Mouse (Mus musculus): ENCODE data around the gene Megf11. TPM values are rescaled to one million over a fixed set of nuclear protein-coding genes. Genes with fewer than 3 reads are reported as not detected.
A peak's percentile ranks its signal among the peaks of the same experiment; 100 is the strongest.

Megf11 gene
- total RNA-seq, 4 experiments from 2014 or later = 11.7 to 16.9 (median 14.2) TPM

- no peak for DNase-seq (ENCODE audit: low spot score in 2 of 2)
These were observed 134.7 kb downstream of the Megf11 start for GRCm38 (mm10) chr9:64519921-64520746.

GRCm38 (mm10) chr9:64520747-64521283, 135.4 kb downstream of the Megf11 start:
- DNase-seq (ENCODE audit: low spot score in 2 of 2) = no peak

GRCm38 (mm10) chr9:64523264-64524045, 138.0 kb downstream of the Megf11 start:
- DNase-seq (ENCODE audit: low spot score in 2 of 2) = no peak

GRCm38 (mm10) chr9:64528061-64528460, 142.6 kb downstream of the Megf11 start:
- DNase-seq (ENCODE audit: low spot score in 2 of 2) = peak; percentile 55

GRCm38 (mm10) chr9:64528595-64528994, 143.2 kb downstream of the Megf11 start:
- no peak for DNase-seq (ENCODE audit: low spot score in 2 of 2)

GRCm38 (mm10) chr9:64531935-64532334, 146.5 kb downstream of the Megf11 start:
- no peak for DNase-seq (ENCODE audit: low spot score in 2 of 2)

- no peak for DNase-seq (ENCODE audit: low spot score in 2 of 2)
These were observed 147.4 kb downstream of the Megf11 start for GRCm38 (mm10) chr9:64532711-64533242.

GRCm38 (mm10) chr9:64533488-64534119, 148.2 kb downstream of the Megf11 start:
- DNase-seq (ENCODE audit: low spot score in 2 of 2) = no peak

- no peak for DNase-seq (ENCODE audit: low spot score in 2 of 2)
These were observed 148.9 kb downstream of the Megf11 start for GRCm38 (mm10) chr9:64534313-64534712.

GRCm38 (mm10) chr9:64534856-64535539, 149.6 kb downstream of the Megf11 start:
- no peak for DNase-seq (ENCODE audit: low spot score in 2 of 2)

- DNase-seq (ENCODE audit: low spot score in 2 of 2) = no peak
These were observed 152.4 kb downstream of the Megf11 start for GRCm38 (mm10) chr9:64537821-64538220.

GRCm38 (mm10) chr9:64542246-64542645, 156.8 kb downstream of the Megf11 start:
- no peak for DNase-seq (ENCODE audit: low spot score in 2 of 2)

GRCm38 (mm10) chr9:64543125-64543524, 157.7 kb downstream of the Megf11 start:
- no peak for DNase-seq (ENCODE audit: low spot score in 2 of 2)

- DNase-seq (ENCODE audit: low spot score in 2 of 2) = no peak
These were observed 161.0 kb downstream of the Megf11 start for GRCm38 (mm10) chr9:64546344-64546991.

GRCm38 (mm10) chr9:64548332-64548731, 162.9 kb downstream of the Megf11 start:
- DNase-seq (ENCODE audit: low spot score in 2 of 2) = no peak

- no peak for DNase-seq (ENCODE audit: low spot score in 2 of 2)
These were observed 165.9 kb downstream of the Megf11 start for GRCm38 (mm10) chr9:64551307-64551706.

GRCm38 (mm10) chr9:64552046-64552445, 166.6 kb downstream of the Megf11 start:
- DNase-seq (ENCODE audit: low spot score in 2 of 2) = no peak

GRCm38 (mm10) chr9:64553441-64553840, 168.0 kb downstream of the Megf11 start:
- no peak for DNase-seq (ENCODE audit: low spot score in 2 of 2)

GRCm38 (mm10) chr9:64555620-64556019, 170.2 kb downstream of the Megf11 start:
- no peak for DNase-seq (ENCODE audit: low spot score in 2 of 2)

- DNase-seq (ENCODE audit: low spot score in 2 of 2) = no peak
These were observed 171.8 kb downstream of the Megf11 start for GRCm38 (mm10) chr9:64557110-64557745.
